Mouse (Mus musculus): ENCODE measurements around the gene Man2a1. TPM values are rescaled to one million over a fixed set of nuclear protein-coding genes. Genes with fewer than 3 reads are reported as not detected.
A peak's percentile ranks its signal among the peaks of the same experiment; 100 is the strongest.

The Man2a1 gene
- total RNA-seq (2022) = 100 to 1,000 TPM; 112 to 154 (median 134) TPM

DNA sequence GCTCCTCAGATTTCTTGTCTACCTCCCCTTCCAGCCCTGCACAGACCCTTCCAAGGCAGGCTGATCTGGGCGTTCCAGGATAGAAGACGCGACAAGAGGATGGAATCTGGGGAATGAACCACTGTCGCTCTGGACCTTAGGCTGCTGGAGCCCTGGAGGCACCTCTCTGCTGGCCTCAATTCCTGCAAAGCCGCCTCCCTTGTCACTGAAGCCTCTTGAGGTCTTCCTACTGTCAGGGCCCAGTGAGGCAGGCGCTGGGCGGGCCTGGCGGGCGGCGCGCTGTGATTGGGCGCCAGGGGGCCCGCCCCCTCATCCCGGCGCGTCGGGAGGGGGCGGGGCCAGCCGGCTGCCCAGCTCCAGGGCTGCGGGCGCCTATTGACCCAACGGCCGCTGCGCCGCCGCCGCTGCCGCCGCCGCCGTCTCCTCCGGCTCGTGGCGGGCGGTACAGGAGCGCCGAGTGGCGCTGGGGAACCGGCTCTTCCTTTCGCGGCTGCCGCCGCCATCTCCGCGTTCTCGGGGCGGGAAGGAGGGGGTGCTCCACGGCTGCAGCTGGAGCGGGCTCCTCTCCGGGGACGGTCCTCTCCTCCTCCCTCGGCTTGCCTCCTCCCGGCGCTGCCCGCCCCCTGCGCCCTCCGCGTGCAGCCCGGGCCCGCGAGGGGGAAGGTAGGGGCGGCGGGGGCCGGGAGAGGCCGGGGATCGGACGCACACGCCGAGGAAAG lies at the start of gene Man2a1:
Gene Man2a1, plus strand, starts transcription at position 365 of the 719 bp plus-strand sequence.
- DNase-seq = peak; percentile 86

DNA sequence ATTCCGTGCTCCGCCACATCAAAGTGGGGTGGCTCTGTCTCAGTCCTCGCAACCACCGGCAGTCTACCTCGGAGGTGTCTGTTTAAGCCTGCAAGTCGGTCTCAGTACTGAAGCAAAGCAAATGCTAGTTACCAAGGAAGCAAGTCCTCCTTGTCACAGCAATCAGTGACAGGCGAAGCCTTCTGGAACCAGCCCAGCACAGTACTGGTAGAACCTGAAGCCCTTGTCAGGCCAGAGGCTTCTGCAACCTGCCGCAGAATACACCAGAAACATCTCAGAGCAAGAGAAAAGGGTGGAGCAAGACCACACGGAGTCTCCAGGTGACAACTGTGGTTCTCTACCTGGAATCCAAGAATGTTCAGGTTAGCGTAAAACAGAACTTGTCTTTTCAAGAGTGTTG lies 47.2 kb upstream of the Man2a1 start:
- DNase-seq = no peak

DNA sequence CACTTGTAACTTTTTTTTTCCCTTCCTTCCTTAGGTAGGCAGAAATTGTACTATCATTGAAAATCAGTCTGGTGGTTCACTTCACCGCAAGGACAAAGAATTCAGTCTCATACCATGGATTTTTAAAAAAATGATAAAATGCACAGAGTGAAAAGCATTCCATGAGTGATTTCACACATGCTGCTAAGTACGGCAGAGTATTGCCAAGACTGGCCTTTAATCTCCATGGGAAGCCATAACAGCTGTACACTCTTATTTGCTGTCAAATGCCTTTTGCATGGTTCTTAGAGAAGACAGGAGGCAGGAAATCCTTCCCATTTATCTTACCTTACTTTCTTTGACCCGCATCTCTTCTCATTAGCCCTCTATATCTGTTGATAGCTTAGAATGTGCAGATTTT lies 45.6 kb upstream of the Man2a1 start:
- no peak for DNase-seq

DNA sequence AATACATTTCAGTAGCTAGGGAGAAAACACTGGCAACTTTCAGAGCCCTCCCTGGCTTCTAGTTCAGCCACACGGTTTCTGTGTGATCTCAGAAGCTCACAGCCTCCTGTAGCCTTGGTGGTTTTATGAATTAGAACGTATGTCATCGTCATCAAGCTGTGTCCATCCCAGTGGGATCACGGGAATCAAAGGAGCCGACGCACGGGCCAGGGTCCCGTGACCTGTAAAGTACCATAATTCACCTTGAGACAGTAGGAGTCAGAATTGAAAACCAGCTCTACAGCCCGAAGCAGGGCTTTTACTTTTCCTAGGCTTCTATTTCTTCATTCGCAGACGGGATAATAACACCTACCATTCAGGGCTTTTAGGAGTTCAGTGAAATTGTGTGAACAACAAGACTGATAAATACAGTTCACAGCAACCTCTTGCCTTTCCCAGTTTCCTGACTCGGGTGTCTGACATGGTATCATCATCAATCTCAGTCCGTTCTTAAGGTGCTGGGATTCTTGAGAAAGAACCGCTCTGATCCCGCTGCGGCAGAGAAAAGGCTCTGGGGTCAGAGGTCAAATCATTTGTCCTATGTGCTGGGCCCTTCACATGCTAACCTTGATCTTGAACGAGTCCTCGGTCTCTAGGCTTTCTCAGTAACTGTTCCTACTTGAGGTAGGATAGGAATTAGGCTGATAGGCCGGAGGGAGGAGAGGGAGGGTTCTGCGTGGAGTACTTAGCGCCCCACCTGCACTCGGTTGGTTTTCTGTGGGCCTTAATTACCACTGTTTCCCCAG lies 43.7 kb upstream of the Man2a1 start:
- DNase-seq = peak; percentile 19

DNA sequence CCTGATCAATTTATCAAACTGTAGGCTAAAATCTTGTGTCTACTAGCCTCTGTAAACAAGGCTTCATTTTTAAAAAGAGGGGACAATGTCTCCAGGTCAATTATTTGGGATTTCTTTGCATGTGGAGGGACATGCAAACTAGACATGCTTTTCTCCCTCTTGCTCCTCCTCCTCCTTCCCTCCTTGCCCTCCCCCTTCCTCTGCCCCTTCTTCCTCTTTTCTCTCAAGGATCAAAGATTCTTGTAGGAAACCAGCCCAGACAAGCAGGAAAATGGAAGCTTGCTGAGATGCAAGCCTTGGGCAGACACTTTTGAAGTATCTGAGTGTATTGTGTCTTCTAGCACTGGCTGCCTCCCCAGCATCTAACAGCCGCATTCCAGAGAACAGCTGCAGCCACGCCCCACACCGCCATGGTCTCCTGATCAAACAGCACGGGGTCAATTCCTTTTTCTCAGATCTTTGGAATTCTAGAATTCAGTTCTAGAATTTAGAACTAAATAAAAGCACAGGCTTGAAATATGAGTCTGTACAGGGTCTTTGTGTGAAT lies 41.5 kb upstream of the Man2a1 start:
- DNase-seq = no peak

DNA sequence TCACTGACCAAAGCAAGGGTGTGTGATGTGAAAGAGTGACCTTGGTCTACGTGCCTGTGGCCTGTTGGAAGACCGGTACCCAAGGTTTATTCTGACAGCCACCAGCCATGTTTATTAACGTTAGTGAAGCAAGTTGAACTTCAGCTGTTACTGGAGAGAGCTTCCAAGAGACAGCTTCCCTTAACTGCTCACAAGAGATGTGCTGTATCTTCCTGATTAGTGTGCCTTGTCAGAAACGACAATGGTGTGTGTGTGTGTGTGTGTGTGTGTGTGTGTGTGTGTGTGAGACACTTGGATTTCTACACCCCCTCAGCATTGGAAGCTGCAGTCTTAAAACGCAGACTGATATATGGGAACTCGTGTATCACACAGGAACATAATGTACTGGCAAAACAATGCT lies 34.1 kb upstream of the Man2a1 start:
- DNase-seq = no peak

DNA sequence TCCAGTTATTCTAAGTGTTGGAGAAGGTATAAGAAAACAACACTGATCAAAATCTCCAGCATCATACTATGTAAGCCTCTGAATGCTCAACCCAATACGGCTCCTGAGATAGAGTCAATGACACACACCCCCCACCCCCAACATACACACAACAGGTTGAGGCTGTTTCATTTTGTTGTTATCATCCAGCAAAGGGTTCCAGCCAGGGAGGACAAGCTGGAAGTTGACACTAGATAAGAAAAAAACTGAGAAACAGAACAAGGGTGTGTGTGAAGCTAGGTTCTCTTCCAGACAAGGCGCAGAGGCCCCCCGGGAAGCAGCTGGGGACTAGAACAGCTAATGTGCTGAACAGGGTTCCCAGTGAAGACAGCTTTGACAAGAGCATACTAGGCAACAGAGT lies 33.0 kb upstream of the Man2a1 start:
- no peak for DNase-seq

DNA sequence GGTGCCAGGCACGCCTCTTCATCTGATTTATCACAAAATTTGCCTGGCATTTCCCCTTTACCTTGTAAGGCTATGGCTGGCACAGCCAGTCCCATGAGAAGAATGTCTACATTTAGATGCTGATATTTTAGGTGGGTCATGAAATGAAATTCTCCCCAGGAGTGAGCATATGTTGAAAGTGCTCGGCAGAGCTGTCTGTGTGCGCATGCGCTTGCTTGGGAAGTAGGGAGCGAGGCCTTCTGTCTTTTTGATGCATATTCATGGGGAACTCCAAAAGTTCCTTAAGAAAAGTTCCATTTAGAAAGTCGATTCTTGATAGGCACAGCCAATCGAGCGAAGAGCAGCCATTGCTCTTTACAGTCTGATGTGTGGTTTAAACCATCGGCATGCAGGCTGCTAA lies 26.6 kb upstream of the Man2a1 start:
- no peak for DNase-seq

DNA sequence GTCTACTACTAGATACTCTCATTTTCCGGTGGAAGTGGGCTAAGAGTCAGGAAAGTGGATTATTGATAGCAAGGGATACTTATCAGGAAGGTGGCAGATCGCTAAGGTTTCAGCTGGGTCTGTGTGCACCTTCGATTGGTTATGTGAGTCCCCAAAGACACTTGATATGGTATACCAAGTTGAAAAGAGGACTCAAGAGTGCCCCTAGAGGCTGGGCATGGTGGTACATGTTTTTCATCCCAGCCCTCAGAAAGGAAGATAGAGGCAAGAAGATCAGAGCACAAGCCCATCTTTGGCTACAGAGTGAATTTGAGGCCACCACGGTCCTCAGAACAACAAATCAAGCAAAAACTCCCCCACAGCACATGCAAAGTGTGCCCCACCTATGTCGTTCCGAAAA lies 25.3 kb upstream of the Man2a1 start:
- DNase-seq = no peak

DNA sequence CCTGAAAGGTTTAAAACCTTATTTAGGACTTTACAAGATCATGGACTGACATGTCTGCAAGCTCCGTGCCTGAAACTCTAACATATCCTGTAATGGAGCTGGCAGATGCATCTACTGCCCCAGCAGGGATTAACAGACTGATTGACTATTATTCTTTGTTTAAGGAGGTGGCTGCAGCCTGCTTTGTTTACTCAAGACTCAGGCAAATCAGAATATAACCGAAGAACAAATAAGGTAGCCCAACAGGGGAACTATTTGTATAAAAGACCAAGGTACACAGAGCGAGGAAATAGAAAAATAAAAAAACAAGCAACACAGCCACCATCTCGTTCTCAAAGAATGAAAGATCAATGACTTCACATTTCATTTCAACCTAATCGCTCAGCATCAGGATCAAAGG lies 23.1 kb upstream of the Man2a1 start:
- no peak for DNase-seq

DNA sequence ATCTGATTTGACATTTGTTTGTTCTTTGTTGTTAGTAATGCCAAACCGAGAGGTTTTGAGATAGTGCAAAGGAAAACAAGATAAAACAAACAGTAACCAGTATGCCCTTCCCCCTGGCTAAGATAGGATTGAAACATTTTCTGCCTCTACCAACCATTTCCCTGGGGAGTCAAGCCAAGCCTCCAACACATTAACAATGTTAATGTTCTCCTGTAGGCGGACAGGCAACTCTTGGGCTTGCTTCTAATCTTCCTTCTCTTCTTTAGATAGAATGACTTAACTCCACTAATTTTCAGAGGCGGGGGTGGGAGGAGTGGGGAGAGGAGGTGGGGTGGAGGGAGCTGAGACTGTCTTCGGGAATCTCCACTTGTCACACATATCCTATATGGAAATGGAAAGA lies 22.2 kb upstream of the Man2a1 start:
- no peak for DNase-seq

DNA sequence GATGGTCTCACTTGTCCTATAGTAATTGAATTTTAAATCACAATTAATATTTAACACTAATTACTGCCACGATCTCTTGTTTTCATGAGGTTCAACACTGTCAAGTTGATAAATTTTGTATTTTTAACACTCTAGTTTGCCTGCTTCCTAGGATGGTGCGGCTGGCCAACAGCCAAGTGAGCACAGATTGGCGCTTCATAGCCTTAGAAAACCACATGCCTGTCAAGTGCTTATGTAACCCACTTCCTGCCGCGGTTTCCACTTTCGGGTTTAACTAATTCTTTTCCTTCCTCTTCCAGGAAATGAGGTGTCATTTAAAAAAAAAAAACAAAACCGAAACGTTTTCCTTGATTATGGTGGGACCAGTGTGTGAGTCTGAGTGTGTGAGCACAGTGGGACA lies 20.8 kb upstream of the Man2a1 start:
- DNase-seq = no peak

DNA sequence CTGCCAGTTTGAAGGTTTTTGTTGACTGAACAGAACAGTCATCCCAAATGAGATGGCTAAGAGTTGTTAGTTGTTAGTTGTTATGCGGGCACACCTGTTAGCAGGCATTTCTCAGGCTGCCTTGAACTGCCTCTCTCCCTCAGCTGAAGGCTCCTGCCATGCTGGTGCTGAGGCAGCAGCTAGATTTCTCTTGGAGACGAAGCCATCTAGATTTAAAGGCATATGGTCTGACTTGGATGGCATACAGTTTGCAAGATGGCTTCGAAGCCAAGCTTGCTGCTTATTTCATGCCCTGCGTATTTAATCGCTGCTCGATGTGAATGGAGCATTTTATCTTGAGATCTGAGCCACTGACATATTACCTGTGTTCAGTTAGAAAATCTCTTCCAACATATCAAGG lies 19.4 kb upstream of the Man2a1 start:
- no peak for DNase-seq

DNA sequence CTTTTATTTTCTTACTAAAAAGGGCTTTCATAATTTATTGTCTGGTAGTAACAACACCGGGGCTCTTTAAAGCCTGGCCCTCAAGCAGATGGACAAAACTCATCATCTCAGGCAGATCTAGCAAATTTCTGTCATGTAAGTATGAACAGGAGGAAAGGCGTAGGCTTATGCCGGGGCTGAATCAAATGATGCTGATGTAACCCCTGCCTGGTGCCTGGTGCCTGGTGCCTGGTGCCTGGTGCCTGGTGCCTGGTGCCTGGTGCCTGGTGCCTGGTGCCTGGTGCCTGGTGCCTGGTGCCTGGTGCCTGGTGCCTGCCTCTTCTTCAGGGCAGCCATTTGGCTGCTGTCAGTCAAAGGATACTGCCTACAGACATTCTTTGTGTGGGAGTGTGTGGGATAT lies 18.6 kb upstream of the Man2a1 start:
- DNase-seq = no peak

DNA sequence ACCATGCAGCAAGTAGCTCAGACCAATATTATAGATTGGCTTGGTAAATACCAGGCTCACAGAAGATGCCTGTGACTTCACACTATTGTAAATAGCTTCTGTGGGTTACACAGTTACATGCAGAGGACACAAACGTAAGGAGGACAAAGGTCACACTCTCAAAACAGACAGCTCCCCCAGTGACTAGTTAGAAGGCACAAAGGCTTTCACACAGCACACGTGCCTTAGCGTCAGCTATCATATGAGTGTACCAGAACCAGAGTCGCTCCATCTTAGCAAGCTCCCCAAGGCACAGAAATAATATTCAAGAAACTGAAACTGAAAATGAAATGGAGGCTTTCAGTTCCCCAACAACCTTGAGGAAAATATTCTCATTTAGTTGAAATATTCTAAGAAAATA lies 10.1 kb upstream of the Man2a1 start:
- no peak for DNase-seq

DNA sequence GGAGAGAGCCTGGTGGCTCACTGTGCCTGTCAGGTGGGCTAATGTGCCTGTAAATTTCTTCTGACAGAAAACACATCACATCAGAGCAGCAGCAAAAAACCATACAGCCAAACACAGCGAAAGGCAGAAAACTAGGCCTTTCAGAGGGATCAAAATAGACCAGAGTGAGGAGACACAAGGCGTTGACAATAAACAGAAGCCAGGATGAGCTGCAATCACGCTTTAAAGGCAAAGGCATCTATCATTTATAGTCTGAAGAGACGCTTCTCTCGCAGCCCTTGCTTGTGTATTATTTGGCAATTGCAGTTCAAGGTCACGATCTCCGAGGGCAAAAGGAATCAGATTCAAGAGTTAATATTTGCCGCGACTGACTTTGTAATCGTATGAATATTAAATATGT lies 9.2 kb upstream of the Man2a1 start:
- no peak for DNase-seq

DNA sequence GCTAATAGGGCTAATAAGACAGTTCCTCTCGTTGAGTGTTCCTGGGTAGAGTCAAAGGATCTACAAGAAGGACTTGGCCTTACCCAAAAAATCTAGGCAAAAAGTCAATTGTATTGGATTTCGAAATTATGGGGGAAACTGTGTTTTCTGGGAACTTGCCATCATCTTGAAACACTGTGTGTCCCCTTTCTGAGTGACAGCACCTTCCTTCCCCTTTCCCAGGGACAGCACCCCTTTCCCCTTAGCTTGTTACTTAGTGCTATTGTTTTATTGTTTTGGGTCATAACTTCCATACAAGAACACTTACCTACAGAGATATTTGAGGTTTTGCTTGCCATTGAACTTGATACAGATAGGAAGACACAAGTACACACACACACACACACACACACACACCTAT lies 8.2 kb upstream of the Man2a1 start:
- DNase-seq = no peak

DNA sequence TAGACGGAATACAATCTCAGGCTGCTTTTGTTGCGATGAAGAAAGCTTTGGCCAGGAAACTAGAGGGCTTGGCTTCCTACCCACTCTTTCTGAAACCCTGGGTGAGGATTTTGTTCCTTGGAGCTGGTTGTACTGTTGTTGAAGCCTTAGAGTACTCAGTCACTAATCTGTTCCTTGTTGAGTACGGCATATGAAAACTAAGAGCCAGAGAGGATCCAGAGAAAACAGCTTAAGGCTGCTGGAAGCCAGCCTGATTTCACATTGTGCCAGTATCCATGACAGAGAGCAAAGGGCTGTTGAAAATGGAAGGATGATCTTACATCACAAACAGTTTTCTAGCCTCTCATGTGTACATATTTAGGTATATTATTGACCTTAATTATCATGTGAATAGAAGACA lies 7.7 kb upstream of the Man2a1 start:
- no peak for DNase-seq

DNA sequence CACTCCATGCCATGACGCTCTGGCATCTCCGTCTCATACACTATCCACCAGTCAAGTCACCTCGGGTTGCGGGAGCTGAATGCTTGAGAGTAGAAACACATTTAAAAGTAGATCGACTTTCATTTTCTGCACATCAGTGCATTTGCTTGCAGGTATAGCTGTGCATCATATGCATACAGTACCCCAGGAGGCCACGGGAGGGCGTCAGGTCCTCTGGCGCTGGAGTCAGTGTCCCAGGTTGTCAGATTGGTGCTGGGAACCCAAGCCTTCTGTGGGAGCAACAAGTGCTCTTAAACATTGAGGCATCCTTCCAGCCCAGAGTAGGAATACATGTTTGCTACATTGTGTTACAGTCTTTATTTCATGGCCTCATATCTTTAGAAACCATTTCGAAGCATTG lies 2.8 kb upstream of the Man2a1 start:
- DNase-seq = no peak

DNA sequence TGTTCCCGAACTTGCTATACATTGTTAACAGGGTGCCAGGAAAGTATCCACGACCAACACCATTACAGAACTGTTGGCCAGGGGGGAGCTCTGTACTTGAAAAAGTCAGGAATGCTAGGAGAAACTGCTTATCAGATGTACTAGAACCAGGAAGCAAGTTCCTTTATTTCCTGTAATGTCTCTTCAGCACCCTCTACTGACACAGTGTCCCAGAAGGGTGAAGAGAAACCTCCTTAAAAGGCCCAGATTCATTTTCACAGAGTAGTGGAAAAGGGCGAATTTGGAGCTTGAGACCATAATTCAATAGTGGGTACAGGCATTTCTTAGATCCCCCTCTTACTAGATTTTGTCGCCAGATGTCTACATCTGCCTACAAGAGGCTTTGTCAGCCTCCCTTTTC lies 620 bp upstream of the Man2a1 start:
- DNase-seq = no peak

DNA sequence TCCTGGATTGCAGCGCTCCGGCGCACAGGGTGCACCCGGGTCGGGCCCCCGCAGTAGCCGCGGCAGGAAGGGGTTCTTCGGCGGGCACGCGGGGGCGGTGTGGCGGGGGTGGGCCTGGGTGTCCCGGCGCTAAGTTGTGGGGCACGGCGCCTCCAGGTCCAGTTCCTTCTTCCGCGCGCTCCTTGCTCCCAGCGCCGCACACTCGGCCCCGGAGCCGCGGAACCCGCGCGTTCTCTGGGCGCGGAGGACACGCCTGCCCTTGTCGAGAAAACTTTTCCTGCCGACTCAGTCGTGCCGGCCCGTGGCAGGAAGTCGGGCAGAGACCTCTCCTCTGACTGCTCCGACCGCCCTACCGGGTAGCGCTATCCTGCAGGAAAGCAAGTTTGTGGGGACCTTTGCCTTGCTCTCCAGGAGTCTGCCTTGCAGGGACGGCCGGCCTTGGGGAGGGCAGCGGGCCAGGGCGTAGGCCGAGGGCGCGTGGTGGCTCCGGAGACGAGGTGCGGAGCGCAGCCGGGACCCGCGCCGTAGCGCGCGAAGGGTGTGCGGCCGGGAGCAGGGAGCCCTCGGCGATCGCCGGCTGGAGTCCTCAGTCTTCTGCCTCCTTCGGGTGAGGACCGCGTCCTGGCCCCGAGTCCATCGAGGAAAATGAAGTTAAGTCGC lies 685 bp downstream of the Man2a1 start:
- peak; percentile 62 for DNase-seq

DNA sequence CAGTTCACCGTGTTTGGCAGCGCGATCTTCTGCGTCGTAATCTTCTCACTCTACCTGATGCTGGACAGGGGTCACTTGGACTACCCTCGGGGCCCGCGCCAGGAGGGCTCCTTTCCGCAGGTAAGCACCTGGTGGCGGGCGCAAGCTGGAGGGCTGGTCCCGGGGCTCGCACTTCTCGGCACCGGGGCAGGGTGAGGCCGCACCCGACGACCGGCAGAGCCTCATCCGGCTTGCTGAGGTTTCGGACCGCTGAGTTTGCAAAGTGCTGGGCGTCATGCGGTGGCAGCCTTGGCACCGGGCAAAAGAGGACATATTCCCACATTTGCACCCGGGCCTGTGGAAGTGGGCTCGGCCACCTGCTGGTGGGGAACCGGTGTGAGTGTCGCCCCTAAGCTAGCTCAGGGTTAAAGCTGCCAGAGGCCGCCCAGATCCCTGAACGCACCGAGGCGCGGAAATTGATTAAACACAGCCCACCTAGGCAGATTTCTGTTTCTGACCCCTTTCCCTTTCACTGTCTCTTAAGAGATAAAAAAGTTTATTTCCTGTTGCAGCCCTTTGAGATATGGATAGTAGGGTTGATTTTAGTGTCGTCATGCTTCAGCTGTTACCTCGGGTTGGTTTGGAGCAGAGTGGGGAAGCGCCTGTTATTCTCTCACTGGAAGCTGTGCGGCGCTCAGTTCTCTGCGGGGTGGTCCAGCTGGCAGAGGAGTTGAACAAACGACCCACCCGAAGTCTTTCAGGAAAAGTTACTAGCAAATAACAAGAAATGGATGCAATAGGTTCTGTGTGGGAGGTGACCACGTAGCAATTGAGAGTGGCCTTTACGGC lies 1.4 kb downstream of the Man2a1 start:
- DNase-seq = peak; percentile 64

DNA sequence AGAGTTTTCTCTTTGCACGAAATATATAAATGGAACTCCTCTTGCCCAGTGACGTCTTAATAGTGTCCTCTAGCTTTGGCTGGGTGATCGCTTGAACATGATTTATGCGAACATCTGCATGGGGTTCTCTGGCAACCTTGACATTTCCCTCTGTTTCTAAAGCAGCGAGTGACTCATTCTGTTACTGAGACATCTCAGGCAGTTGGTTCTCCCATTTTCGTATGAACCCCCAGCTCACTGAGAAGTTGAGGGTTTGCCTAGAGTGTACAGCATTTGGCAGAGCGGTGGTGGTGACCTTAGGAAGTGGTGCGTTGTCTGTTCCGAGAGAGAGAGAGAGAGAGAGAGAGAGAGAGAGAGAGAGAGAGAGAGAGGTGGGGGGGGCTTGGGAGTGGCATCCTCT lies 2.6 kb downstream of the Man2a1 start:
- peak; percentile 71 for DNase-seq

Data from adrenal gland, adult 8-10 months (tissue).